Mouse (Mus musculus) layer of hippocampus, postnatal 36 days (tissue): ENCODE measurements at regions not wholly inside any gene's neighbourhood (a gene's known extent, or its start where the extent isn't known, plus 50 kb on each side); places are given as distances from the start of the nearest gene placed in this dataset.

ENCODE experiments used
- DNase-seq, 2 experiments: peaks; one replicate each; pipeline ENCODE4 v3.0.0; 2022

- no peak for DNase-seq
Measured at GRCm38 (mm10) chr1:130309746-130310145, 113.1 kb downstream of the Cd55b start.

- no peak for DNase-seq
Measured at GRCm38 (mm10) chr1:130301828-130302386, 120.9 kb downstream of the Cd55b start.

GRCm38 (mm10) chr1:130300065-130300815 is 122.6 kb downstream of the Cd55b start:
- no peak for DNase-seq

- DNase-seq = no peak
Measured at GRCm38 (mm10) chr1:130299641-130300040, 123.2 kb downstream of the Cd55b start.

GRCm38 (mm10) chr1:130299069-130299468 is 123.7 kb downstream of the Cd55b start:
- DNase-seq = no peak

- no peak for DNase-seq
Measured at GRCm38 (mm10) chr1:130298636-130299035, 124.2 kb downstream of the Cd55b start.

- DNase-seq = no peak
Measured at GRCm38 (mm10) chr1:130297471-130297870, 125.3 kb downstream of the Cd55b start.

GRCm38 (mm10) chr1:130285882-130286281 is 136.9 kb downstream of the Cd55b start:
- peak; percentile 23 to 37 for DNase-seq

GRCm38 (mm10) chr1:130282153-130282552 is 140.7 kb downstream of the Cd55b start:
- DNase-seq = no peak

- DNase-seq = no peak
Measured at GRCm38 (mm10) chr1:130279180-130279579, 143.6 kb downstream of the Cd55b start.

GRCm38 (mm10) chr1:130278000-130278536 is 144.7 kb downstream of the Cd55b start:
- no peak for DNase-seq

- DNase-seq = no peak
Measured at GRCm38 (mm10) chr1:130276885-130277284, 145.9 kb downstream of the Cd55b start.

GRCm38 (mm10) chr1:130276005-130276404 is 146.8 kb downstream of the Cd55b start:
- DNase-seq = no peak

GRCm38 (mm10) chr1:130274470-130274869 is 148.3 kb downstream of the Cd55b start:
- no peak for DNase-seq

- DNase-seq = no peak
Measured at GRCm38 (mm10) chr1:130270457-130270856, 152.4 kb downstream of the Cd55b start.
